Mouse (Mus musculus): ENCODE measurements at regions not wholly inside any gene's neighbourhood (a gene's known extent, or its start where the extent isn't known, plus 50 kb on each side); places are given as distances from the start of the nearest gene placed in this dataset.

DNA sequence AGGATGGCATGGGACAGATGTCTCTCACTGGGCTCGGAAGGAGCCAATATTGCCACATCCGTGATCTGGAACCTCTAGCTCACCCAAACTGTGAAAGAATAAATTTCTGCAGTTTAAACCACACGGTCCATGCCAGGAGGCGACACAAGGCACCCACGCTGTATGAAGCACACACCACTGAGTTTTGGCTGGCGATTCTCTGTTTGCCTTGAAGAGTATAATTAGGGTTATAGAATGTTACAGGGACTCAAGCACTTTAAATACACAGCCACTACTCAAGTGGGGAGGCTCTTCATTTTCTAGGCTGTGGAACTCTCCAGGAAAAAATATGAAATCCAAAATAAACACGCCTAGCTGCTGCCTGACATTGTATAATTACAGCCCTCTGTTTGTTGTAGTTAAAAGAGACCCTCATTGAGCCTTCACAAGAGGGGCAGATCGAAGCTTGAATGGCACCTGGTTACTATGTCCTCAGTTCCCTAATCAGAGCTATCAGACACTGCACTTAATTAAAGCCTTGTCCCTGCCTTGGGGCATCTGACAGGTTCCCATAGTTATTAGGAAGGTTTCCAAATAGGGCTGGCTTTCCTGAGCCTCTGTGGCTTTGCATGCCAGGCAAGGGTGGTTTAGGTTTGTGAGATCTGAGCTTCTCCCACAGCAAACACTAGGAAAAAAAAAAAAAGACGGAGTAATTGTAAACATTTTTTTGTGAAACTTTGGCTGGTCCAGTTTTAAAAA, 53.8 kb upstream of the Palm2 start:
- TF ChIP-seq CTCF (IDR thresholded peaks at IDR 0.05; ENCODE audit: low read depth) (no peak), EP300 (optimal IDR thresholded peaks at IDR 0.05) (no peak)
